Mouse (Mus musculus) thymus, adult 2 months (tissue): ENCODE results near the gene Sdr39u1. TPM values are rescaled to one million over a fixed set of nuclear protein-coding genes. Genes with fewer than 3 reads are reported as not detected.

Source experiments
- DNase-seq: peaks from one replicate; pipeline ENCODE4 v3.0.0; 2021
- H3K27ac ChIP-seq: fragments of 200-500 bp; 2 replicates; pipeline ENCODE4 v1.5.1; 2012; ENCODE audit warnings: low read length, control low read depth; ENCODE audit not compliant: control insufficient read depth, insufficient read depth
- H3K27me3 ChIP-seq: fragments of 200-500 bp; 2 replicates; pipeline ENCODE4 v1.6.1; 2012; ENCODE audit warnings: mild to moderate bottlenecking, low read length, moderate library complexity, mixed read lengths; ENCODE audit not compliant: control insufficient read depth, insufficient read depth
- H3K36me3 ChIP-seq: fragments of 200-500 bp; 2 replicates; pipeline ENCODE4 v1.6.1; 2012; ENCODE audit warnings: mild to moderate bottlenecking, low read length, moderate library complexity; ENCODE audit not compliant: control insufficient read depth, insufficient read depth
- H3K4me1 ChIP-seq: fragments of 200-500 bp; replicated peaks from 2 replicates; pipeline ENCODE4 v1.6.1; 2012; ENCODE audit warnings: low read length; ENCODE audit not compliant: control insufficient read depth, insufficient read depth
- H3K4me3 ChIP-seq: fragments of 200-500 bp; 2 replicates; pipeline ENCODE4 v1.5.1; 2012; ENCODE audit warnings: mild to moderate bottlenecking, low read length, control low read depth, moderate library complexity; ENCODE audit not compliant: control insufficient read depth, insufficient read depth
- CTCF ChIP-seq: fragments of 200-500 bp; IDR thresholded peaks from 2 replicates; pipeline ENCODE4 v1.5.1; 2012; ENCODE audit warnings: mild to moderate bottlenecking, control low read depth, low read length, moderate library complexity, borderline replicate concordance; ENCODE audit not compliant: control insufficient read depth, poor library complexity, insufficient read depth; ENCODE audit errors: extremely low read depth
- POLR2A ChIP-seq: fragments of 200-500 bp; IDR thresholded peaks from 2 replicates; pipeline ENCODE4 v1.6.1; 2012; ENCODE audit warnings: mild to moderate bottlenecking, low read length, control low read depth, moderate library complexity; ENCODE audit not compliant: control insufficient read depth, poor library complexity, insufficient read depth; ENCODE audit errors: extremely low read depth
- WGBS: fragments of 180-500 bp; shearing (Covaris S2); methylation state at CpG from one replicate; pipeline ENCODE4 v1.1.7; 2018; 5-methylcytosine and 5-hydroxymethylcytosine counted together
- polyA plus RNA-seq: library from polyadenylated mRNA; depleted of rRNA; stranded (reverse); fragments of >200 nt; gene quantifications from 2 replicates; pipeline ENCODE4 v1.2.3, GENCODE M21; 2012; rRNA removed

Sdr39u1 gene
- polyA plus RNA-seq, 1 experiment: 54.8 TPM

DNA sequence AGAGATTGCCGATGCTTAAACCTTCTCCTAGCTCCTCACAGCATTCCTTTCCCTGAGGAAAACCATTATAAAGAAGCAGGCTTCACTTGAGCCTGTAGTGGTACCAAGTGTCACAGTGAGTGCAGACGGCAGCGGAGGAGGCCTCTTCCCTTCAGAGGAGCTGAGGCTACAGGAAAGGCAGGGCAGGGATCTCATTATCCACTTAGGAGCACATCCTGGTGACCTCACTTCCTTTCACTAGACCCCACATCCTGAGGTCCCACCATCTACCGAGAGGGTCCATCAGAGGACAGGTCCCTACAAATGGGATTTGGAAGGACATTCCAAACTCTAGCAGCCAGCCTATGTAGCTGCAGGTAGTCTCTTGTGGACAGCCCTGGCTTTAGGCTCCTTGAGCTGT lies 42.5 kb downstream of the Sdr39u1 start:
- Histone ChIP-seq H3K27ac (no peak overlapping the region), H3K27me3 (no peaks in the 10 kb centered on the region), H3K4me3 (no peak overlapping the region), H3K4me1 (peaks cover 17% of the 10 kb centered on the region), H3K36me3 (no peaks in the 10 kb centered on the region)
- DNase-seq: no peak
- TF ChIP-seq CTCF: no peak
- no peak for TF ChIP-seq POLR2A
- 90% methylated on average over 4 of the region's 4 CpGs for WGBS

DNA sequence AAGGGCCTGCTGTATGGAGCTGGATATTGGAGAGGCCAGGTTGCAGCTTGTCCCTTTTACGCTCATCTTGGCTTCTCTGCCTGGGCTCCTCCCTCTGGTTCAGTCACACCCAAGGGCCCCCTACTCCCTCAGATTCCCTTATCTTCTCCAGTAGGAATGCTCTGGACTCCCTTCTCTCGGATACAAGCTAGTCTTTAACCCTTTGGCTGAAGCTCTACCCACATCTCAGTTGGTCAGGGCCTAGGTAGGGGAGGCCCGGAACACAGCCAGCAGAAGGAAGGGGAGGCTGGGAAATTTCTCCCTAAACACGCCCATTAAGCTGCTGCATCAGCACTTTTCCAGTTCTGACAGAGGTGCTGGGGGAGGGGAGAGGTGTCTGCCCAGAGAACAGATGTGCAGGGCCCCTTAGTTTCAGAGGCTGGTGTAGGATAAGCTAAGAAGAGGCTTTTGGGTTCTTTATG lies 45.0 kb downstream of the Sdr39u1 start:
- Histone ChIP-seq H3K4me3 (no peak overlapping the region), H3K4me1 (peaks cover 17% of the 10 kb centered on the region), H3K27ac (peak overlapping the region; percentile 7; the same call in 1 of the 2 replicates), H3K36me3 (no peaks in the 10 kb centered on the region), H3K27me3 (no peaks in the 10 kb centered on the region)
- WGBS: 71% methylated on average over 4 of the region's 4 CpGs
- no peak for DNase-seq
- no peak for TF ChIP-seq POLR2A
- no peak for TF ChIP-seq CTCF

DNA sequence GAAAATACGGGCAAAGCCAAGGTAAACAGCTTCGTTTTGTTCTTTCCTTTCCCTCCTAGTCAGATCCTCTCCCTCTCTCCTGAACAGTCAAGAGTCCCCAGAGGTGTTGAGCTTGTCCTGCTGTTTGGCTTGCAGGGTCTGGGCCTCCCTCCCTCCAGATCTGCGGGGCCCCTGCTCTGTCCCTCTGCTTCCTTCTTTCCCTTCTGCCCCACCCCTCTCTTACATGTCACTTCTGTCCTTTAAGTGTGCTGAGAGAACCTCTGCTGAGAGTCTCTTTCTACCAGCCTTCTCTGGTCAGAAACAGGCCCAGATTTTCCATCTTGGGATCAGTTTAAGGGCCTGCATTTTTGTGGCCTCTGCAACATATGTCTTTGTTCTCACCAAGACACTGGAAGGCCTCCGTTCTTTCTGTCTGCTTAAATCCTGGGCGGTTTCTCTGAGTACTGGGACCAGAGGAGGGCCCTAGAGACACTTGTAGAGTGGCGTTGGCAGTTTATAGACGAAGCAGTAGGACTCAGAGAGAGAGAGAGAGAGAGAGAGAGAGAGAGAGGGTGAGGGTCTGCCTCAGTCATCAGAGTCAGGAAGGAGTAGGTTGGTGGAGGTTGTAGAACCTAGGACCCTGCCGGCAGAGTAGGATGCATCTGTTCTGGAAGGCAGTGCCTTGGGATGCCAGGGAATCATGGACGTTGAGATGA lies 45.5 kb downstream of the Sdr39u1 start:
- peak overlapping the region; percentile 7; the same call in 1 of the 2 replicates for H3K27ac ChIP-seq
- no peaks in the 10 kb centered on the region for H3K36me3 ChIP-seq
- no peaks in the 10 kb centered on the region for H3K27me3 ChIP-seq
- peaks cover 17% of the 10 kb centered on the region for H3K4me1 ChIP-seq
- peak overlapping the region; percentile 59 for H3K4me3 ChIP-seq
- 14% methylated on average over 9 of the region's 9 CpGs for WGBS
- DNase-seq: no peak
- TF ChIP-seq CTCF: no peak
- no peak for TF ChIP-seq POLR2A

DNA sequence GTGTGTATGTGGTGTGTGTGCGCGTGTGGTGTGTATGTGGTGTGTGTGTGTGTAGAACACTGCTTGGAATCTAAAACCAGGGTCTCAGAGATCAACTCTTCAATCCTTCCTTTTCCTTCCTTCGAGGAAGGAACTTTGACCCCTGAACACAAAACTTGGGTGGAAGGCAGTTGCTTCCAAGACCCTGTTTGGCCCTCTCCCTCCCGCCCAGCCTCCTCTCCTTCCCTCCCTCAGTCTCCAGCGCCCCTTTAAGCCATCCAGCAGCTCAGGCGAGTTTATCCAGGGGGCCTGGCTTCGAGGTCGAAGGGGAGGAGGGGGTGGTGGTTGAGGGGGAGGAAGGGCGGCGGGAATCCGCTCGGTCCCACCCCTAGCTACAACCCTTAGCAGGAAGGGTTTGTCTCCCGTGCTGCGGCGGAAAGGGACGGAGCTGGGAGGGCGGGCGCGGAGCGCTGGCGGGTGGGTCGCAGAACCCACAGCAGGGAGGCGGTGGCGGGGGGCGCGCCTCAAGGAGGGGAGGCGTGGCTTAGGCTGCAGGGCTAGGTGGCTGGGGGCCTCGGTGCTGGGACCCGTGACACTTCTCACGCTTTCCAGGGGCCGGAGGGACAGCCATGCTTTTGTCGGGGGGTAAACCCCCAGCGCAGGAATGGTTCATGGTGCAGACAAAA lies 46.3 kb downstream of the Sdr39u1 start, which contains the start of gene Nynrin:
Nynrin (plus strand) TSS at position 390 of the 665 bp plus-strand sequence.
- TF ChIP-seq CTCF (no peak), POLR2A (no peak)
- WGBS: 8% methylated on average over 33 of the region's 33 CpGs
- peak within 1 kb of the TSS; percentile 7; the same call in 1 of the 2 replicates for H3K27ac ChIP-seq
- no peaks in the 10 kb centered on the region for H3K27me3 ChIP-seq
- DNase-seq: peak; percentile 78
- no peaks in the 10 kb centered on the region for H3K36me3 ChIP-seq
- H3K4me3 ChIP-seq: peak within 1 kb of the TSS; percentile 59
- H3K4me1 ChIP-seq: peaks cover 17% of the 10 kb centered on the region

DNA sequence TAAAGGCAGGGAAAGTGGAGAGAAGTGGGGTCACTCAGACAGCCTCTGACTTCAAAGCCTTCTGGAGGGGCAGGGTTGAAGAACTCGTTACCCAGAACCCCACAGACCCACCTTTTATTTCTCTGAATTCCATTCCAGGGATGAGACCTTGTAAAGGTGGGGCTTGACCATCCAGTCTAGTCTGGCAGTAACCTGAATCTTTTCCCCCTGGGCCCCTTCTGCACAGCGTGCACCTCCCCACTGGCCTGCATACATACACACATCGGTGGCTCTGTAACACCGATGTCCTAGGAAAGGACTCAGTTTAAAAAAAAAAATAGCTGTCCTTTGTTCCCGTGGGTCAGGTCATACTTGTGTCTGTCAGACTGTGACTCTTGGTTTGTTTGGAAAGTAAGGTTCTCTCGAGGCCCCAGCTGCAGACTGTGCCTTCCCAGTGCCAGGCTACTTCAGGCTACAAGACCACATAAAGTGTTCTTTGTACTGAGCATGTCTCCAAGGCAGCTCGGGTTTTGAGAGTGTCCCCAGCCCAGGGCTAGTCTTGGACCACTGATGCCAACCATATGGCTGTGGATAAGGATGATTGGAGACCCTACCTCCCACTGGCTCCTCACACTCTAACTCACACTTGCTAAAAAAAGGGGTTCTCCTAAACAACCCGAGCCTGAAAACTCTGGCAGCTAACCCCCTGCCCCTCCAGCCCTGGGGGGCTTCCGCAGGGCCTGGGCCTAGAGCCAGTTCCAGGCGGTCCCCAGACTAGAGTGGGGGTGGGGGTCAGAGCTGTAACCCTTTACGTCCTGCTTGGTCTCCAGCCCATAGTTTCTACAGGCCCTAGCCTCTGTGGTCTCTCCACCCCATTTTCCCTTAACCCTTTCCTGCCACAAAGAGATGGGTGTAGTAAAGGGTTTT lies 47.2 kb downstream of the Sdr39u1 start:
- H3K27ac ChIP-seq: no peak overlapping the region
- no peak for DNase-seq
- WGBS: 47% methylated on average over 11 of the region's 11 CpGs

DNA sequence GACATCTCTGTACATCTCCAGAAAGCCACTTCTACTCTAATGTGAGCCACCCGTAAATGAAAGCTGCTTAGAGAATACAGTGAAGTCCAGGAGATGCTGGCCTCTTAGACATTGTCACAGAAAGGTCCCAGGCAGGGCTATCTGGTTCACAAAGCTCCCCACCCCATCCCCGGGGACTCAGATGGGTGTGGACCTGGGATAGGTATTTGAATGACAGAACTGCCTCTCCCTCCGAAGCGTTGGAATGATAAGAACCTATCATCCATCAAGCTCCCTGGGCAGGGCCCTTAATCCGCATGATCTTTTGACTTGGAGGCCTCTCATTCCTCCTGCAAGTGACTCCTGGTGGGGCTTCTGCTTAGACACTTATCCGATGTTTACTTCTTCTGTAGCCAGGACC lies 49.2 kb downstream of the Sdr39u1 start:
- H3K27ac ChIP-seq: no peak overlapping the region
- no peaks in the 10 kb centered on the region for H3K36me3 ChIP-seq
- no peak for DNase-seq
- H3K4me3 ChIP-seq: no peak overlapping the region
- no peaks in the 10 kb centered on the region for H3K27me3 ChIP-seq
- 92% methylated on average over 6 of the region's 6 CpGs for WGBS
- H3K4me1 ChIP-seq: peaks cover 17% of the 10 kb centered on the region
- TF ChIP-seq POLR2A: no peak
- no peak for TF ChIP-seq CTCF

More for the DNA sequence above, 47.2 kb downstream of the Sdr39u1 start:
- Histone ChIP-seq H3K4me1 (peaks cover 17% of the 10 kb centered on the region), H3K27me3 (no peaks in the 10 kb centered on the region), H3K36me3 (no peaks in the 10 kb centered on the region), H3K4me3 (no peak overlapping the region)
- TF ChIP-seq POLR2A (no peak), CTCF (no peak)

Other genes with a start within 250 kb of the Sdr39u1 start
- 34.7 and 45.8 TPM in 2 replicates for gene Mdp1, start 239.8 kb downstream of the Sdr39u1 start, polyA plus RNA-seq
- gene Gmpr2, start 228.4 kb downstream of the Sdr39u1 start, polyA plus RNA-seq: 27.8 and 40.9 TPM in 2 replicates
- 292 and 416 TPM in 2 replicates for gene Nedd8, start 228.2 kb downstream of the Sdr39u1 start, polyA plus RNA-seq
- gene Tinf2, start 218.5 kb downstream of the Sdr39u1 start, polyA plus RNA-seq: 51.5 and 51.9 TPM in 2 replicates
- 7.2 and 8.2 TPM in 2 replicates for gene Tgm1, start 186.4 kb downstream of the Sdr39u1 start, polyA plus RNA-seq
- 80.5 and 84.9 TPM in 2 replicates for gene Rabggta, start 178.0 kb downstream of the Sdr39u1 start, polyA plus RNA-seq
- 78.9 and 93.5 TPM in 2 replicates for gene Dhrs1, start 154.6 kb downstream of the Sdr39u1 start, polyA plus RNA-seq
- gene Nop9, start 154.6 kb downstream of the Sdr39u1 start, polyA plus RNA-seq: 41.5 and 43.6 TPM in 2 replicates
- gene Cideb, start 141.8 kb downstream of the Sdr39u1 start, polyA plus RNA-seq: 1.8 and 2.7 TPM in 2 replicates
- gene Ltb4r2, start 138.9 kb downstream of the Sdr39u1 start, polyA plus RNA-seq: 1.7 and 1.8 TPM in 2 replicates
- 2.6 and 2.8 TPM in 2 replicates for gene Ltb4r1, start 134.3 kb downstream of the Sdr39u1 start, polyA plus RNA-seq
- gene Adcy4, start 116.2 kb downstream of the Sdr39u1 start, polyA plus RNA-seq: 7.4 and 11.2 TPM in 2 replicates
- 66.8 and 84.4 TPM in 2 replicates for gene Ripk3, start 111.4 kb downstream of the Sdr39u1 start, polyA plus RNA-seq
- 2.3 and 2.7 TPM in 2 replicates for gene Nfatc4, start 77.1 kb downstream of the Sdr39u1 start, polyA plus RNA-seq
- gene Nynrin, start 46.3 kb downstream of the Sdr39u1 start, polyA plus RNA-seq: 2.0 and 2.1 TPM in 2 replicates
- gene Cbln3, start 15.9 kb downstream of the Sdr39u1 start, polyA plus RNA-seq: 0.04 and 0.09 TPM in 2 replicates
- 33.7 and 35.5 TPM in 2 replicates for gene Khnyn, start 15.3 kb downstream of the Sdr39u1 start, polyA plus RNA-seq
- 1.7 and 2.0 TPM in 2 replicates for gene Cma1, start 44.4 kb upstream of the Sdr39u1 start, polyA plus RNA-seq
- gene Cma2, start 50.7 kb upstream of the Sdr39u1 start, polyA plus RNA-seq: 0.28 TPM in 1 of 2 replicates, not detected in the other
- gene Mcpt1, start 117.7 kb upstream of the Sdr39u1 start, polyA plus RNA-seq: 0.66 and 0.77 TPM in 2 replicates
- not detected in 2 replicates for gene Mcpt9, start 130.2 kb upstream of the Sdr39u1 start, polyA plus RNA-seq
- gene Mcpt2, start 141.7 kb upstream of the Sdr39u1 start, polyA plus RNA-seq: 0.24 and 0.43 TPM in 2 replicates
- gene Mcpt4, start 162.0 kb upstream of the Sdr39u1 start, polyA plus RNA-seq: 1.9 and 2.9 TPM in 2 replicates
- gene Mcpt8, start 185.0 kb upstream of the Sdr39u1 start, polyA plus RNA-seq: 0.20 TPM in 1 of 2 replicates, not detected in the other
- gene Ctsg, start 202.3 kb upstream of the Sdr39u1 start, polyA plus RNA-seq: 0.09 and 0.74 TPM in 2 replicates
- not detected in 2 replicates for gene Gzme, start 220.3 kb upstream of the Sdr39u1 start, polyA plus RNA-seq
- gene Gzmd, start 232.3 kb upstream of the Sdr39u1 start, polyA plus RNA-seq: not detected in 2 replicates